Mouse (Mus musculus): ENCODE measurements around the gene Tceal3.
A peak's percentile ranks its signal among the peaks of the same experiment; 100 is the strongest.
"Not testable (repeated sequence)": the region's sequence is repeated elsewhere in the genome, so short reads cannot be mapped to it uniquely, and the experiment has no call there.

The Tceal3 gene

DNA sequence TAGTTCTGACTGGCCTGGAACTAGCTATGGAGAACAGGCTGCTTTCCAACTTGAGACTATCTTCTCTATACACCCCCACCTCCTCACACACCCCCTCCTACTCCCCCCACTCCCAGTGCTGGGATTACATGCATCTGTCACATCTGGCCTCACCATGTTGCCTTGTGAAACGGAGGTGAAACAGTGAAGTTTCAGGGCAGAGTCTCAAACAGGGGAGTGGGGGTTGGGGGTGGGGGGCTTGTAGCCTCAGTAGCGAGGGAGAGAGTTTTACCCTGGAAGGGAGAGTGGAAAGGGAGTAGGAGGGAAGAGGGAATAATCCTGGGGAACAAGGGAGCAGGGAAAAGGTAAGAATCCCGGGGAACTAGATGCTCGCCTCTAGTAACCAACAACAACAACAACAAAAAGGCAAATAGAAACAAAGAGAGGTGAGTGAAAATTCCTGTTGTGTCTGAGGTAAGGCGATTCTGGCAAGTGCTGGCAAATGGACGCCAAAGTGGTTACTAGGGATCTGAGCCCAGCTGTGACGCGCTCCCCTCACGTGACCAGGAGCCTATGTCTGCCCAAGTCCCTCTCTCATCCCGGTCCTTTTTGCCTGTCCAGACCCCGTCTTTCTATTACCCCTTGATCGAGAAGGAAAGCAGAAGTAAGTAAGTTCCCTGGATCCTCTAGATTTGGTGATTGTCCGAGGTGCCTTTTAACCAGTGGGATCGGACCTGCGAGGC is 117.0 kb downstream of the Tceal3 start, which contains the start of gene Tceal1:
Gene Tceal1 (plus strand): TSS at position 537 of the 722 bp plus-strand sequence.
- peak; percentile 58 for DNase-seq (ENCODE audit: low spot score)

DNA sequence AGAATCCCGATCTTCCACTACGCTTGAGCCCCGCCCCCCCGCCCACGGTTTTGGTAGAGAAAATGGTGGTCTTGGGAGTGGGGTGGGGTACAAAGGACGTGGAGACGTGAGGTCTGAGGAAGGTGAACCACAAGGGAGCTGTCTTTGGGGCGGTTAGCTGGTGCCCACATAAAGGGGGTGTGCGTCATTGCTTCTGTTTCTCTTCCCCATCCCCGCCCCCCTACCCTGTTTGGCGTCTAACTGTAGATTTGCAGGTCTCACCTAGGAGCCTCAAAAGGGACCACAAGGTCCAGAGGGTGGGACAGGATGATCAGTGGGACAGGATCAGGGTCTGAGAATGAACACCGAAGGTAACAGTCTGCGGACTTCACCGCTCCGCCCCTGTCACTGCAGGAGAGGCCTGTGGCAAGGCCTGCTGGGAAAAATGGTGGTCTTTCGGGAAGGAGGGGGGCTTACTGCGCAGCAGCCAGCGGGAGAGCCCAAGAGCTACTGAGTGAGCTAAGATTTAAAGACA is 117.6 kb downstream of the Tceal3 start:
- DNase-seq (ENCODE audit: low spot score): peak; percentile 7

DNA sequence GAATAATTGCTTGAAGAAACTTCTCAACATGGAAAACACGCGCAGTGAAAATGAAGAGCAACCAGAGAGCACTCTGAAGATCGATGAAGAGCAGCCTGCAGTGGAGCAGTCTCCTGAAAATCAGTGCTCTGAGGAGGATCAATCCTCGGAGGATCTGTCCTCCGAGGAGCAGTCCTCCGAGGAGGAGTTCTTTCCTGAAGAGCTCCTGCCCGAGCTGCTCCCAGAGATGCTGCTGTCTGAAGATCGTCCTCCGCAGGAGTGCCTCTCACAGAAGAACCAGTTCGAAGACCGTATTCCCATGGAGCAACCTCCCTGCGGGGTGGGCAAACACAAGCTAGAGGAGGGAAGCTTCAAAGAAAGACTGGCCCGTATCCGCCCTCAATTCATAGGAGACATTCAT is 118.1 kb downstream of the Tceal3 start:
- DNase-seq (ENCODE audit: low spot score): no peak

DNA sequence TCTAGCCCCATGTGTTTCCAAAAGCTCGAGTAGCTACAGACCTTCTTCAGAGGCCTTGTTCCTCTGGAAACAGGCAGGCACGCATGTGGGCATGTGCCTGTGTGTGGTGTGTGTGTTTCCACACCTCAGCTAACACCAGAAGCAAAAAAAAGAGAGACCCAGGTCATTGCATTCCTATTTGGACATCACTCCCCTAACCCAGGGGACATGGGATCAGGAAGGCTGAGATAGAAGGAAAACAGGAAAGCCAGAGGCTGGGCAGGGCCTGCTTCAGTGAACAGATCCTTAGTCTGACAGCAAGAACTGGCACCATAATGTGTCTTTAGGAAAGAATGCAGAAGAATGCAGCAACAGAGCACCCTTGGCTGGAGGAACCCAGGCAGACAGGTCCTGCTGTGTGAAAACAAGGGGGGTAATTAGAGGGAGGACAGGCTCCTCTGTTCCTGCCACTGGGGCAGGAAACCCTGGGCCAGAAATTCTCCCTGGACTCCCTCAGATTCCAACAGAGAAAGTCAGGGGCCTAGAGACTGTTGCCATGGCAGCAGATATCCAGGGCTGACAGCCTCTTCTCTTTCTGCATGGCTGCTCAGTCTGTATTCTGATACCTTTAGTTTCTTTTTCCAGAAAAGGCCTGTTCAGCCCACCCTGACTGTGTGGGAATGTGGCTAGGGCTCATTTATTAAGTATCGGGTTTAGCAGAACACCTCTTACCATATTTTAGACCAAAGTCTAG is 124.3 kb downstream of the Tceal3 start:
- not testable (repeated sequence) for DNase-seq (ENCODE audit: low spot score)

Data from left cerebral cortex, adult 11 months (tissue).